Mouse (Mus musculus) liver, embryonic 15.5 days (tissue): Measurements from ENCODE around the gene Fut2. TPM values are rescaled to one million over a fixed set of nuclear protein-coding genes. Genes with fewer than 3 reads are reported as not detected.

Source experiments
- ATAC-seq: fragments of 200-750 bp; cut with Nextera tagmentation; 2 replicates; pipeline ENCODE4 v1.8.0; 2017; ENCODE audit warnings: moderate number of reproducible peaks, mild to moderate bottlenecking, moderate library complexity; ENCODE audit not compliant: insufficient read depth
- H3K27ac ChIP-seq: fragments of 300-500 bp; sonication (generic); replicated peaks from 2 replicates; pipeline ENCODE4 v1.5.1; 2015; ENCODE audit warnings: mild to moderate bottlenecking, inconsistent platforms
- H3K27me3 ChIP-seq: fragments of 300-500 bp; sonication (generic); 2 replicates; pipeline ENCODE4 v1.6.1; 2015; ENCODE audit warnings: mild to moderate bottlenecking, inconsistent platforms
- H3K36me3 ChIP-seq: fragments of 300-500 bp; sonication (generic); replicated peaks from 2 replicates; pipeline ENCODE4 v1.6.1; 2015; ENCODE audit warnings: moderate library complexity, mild to moderate bottlenecking, inconsistent platforms
- H3K4me1 ChIP-seq: fragments of 300-500 bp; sonication (generic); replicated peaks from 2 replicates; pipeline ENCODE4 v1.6.1; 2015; ENCODE audit warnings: inconsistent platforms
- H3K4me2 ChIP-seq: fragments of 300-500 bp; sonication (generic); 2 replicates; pipeline ENCODE4 v1.6.1; 2015; ENCODE audit warnings: moderate library complexity, mild to moderate bottlenecking, inconsistent platforms
- H3K4me3 ChIP-seq: fragments of 300-500 bp; sonication (generic); replicated peaks from 2 replicates; pipeline ENCODE4 v1.5.1; 2015; ENCODE audit warnings: mild to moderate bottlenecking, inconsistent platforms
- H3K9ac ChIP-seq: fragments of 300-500 bp; sonication (generic); 2 replicates; pipeline ENCODE4 v1.6.1; 2015; ENCODE audit warnings: moderate library complexity, mild to moderate bottlenecking, inconsistent platforms
- H3K9me3 ChIP-seq: fragments of 300-500 bp; sonication (generic); replicated peaks from 2 replicates; pipeline ENCODE4 v1.6.1; 2016; ENCODE audit warnings: inconsistent platforms
- WGBS: fragments of 180-500 bp; shearing (Covaris S2); methylation state at CpG from one replicate; pipeline ENCODE4 v1.1.7; 2015; ENCODE audit warnings: mixed read lengths; ENCODE audit not compliant: insufficient replicate concordance; 5-methylcytosine and 5-hydroxymethylcytosine counted together
- polyA plus RNA-seq: library from polyadenylated mRNA; unstranded; fragments of >200 nt; fragmentation: Nextera tagmentation; extraction: Ambion mirVana; gene quantifications from 2 replicates; pipeline ENCODE4 v1.2.1, GENCODE M21; 2015

Gene Fut2
- polyA plus RNA-seq, 1 experiment from 2014 or later, result not detected

- no peak overlapping the region for H3K27ac ChIP-seq
- 3% methylated on average over 28 of the region's 28 CpGs for WGBS
- peak; percentile 78 for ATAC-seq
Measured at GRCm38 (mm10) chr7:45643441-45644178, 22.6 kb downstream of the Fut2 start.

GRCm38 (mm10) chr7:45642503-45643255 lies 23.5 kb downstream of the Fut2 start:
- WGBS, result 38% methylated on average over 16 of the region's 16 CpGs
- Histone ChIP-seq H3K27me3 (peaks cover 28% of the 10 kb centered on the region), H3K36me3 (no peaks in the 10 kb centered on the region), H3K4me2 (peak overlapping the region; percentile 59), H3K27ac (no peak overlapping the region), H3K9ac (no peak overlapping the region), H3K4me3 (peak overlapping the region; percentile 45), H3K9me3 (no peaks in the 10 kb centered on the region), H3K4me1 (peaks cover 16% of the 10 kb centered on the region)
- no peak for ATAC-seq

More at GRCm38 (mm10) chr7:45643441-45644178, 22.6 kb downstream of the Fut2 start:
- Histone ChIP-seq H3K9me3 (no peaks in the 10 kb centered on the region), H3K4me2 (peak overlapping the region; percentile 59), H3K4me1 (peaks cover 16% of the 10 kb centered on the region), H3K9ac (no peak overlapping the region), H3K27me3 (peaks cover 28% of the 10 kb centered on the region), H3K4me3 (peak overlapping the region; percentile 45), H3K36me3 (no peaks in the 10 kb centered on the region)

GRCm38 (mm10) chr7:45642083-45642482 lies 24.1 kb downstream of the Fut2 start:
- Histone ChIP-seq H3K9me3 (no peaks in the 10 kb centered on the region), H3K4me1 (peaks cover 16% of the 10 kb centered on the region), H3K36me3 (no peaks in the 10 kb centered on the region), H3K4me3 (no peak overlapping the region), H3K27ac (no peak overlapping the region), H3K27me3 (peaks cover 28% of the 10 kb centered on the region), H3K4me2 (no peak overlapping the region), H3K9ac (no peak overlapping the region)
- 62% methylated on average over 5 of the region's 5 CpGs for WGBS
- ATAC-seq, result no peak

- no peak overlapping the region for H3K27ac ChIP-seq
Measured at GRCm38 (mm10) chr7:45641391-45642040, 24.7 kb downstream of the Fut2 start.

GRCm38 (mm10) chr7:45640191-45640957 lies 25.8 kb downstream of the Fut2 start:
- H3K9me3 ChIP-seq, result no peaks in the 10 kb centered on the region
- ATAC-seq, result no peak
- H3K4me3 ChIP-seq, result no peak overlapping the region
- no peak overlapping the region for H3K9ac ChIP-seq
- peaks cover 23% of the 10 kb centered on the region for H3K27me3 ChIP-seq
- peaks cover 16% of the 10 kb centered on the region for H3K4me1 ChIP-seq
- H3K36me3 ChIP-seq, result no peaks in the 10 kb centered on the region
- 67% methylated on average over 19 of the region's 19 CpGs for WGBS
- no peak overlapping the region for H3K4me2 ChIP-seq
- H3K27ac ChIP-seq, result no peak overlapping the region

More at GRCm38 (mm10) chr7:45641391-45642040, 24.7 kb downstream of the Fut2 start:
- peaks cover 16% of the 10 kb centered on the region for H3K4me1 ChIP-seq
- no peak overlapping the region for H3K4me3 ChIP-seq
- ATAC-seq, result no peak
- 64% methylated on average over 17 of the region's 17 CpGs for WGBS
- no peak overlapping the region for H3K4me2 ChIP-seq
- H3K36me3 ChIP-seq, result no peaks in the 10 kb centered on the region
- no peaks in the 10 kb centered on the region for H3K9me3 ChIP-seq
- peaks cover 28% of the 10 kb centered on the region for H3K27me3 ChIP-seq
- H3K9ac ChIP-seq, result no peak overlapping the region

- Histone ChIP-seq H3K9me3 (no peaks in the 10 kb centered on the region), H3K4me2 (no peak within 1 kb of the TSS), H3K9ac (no peak within 1 kb of the TSS), H3K4me3 (no peak within 1 kb of the TSS), H3K36me3 (no peaks in the 10 kb centered on the region), H3K27me3 (peaks cover 17% of the 10 kb centered on the region), H3K4me1 (peaks cover 16% of the 10 kb centered on the region), H3K27ac (no peak within 1 kb of the TSS)
- no peak for ATAC-seq
- WGBS, result 59% methylated on average over 19 of the region's 19 CpGs
Measured at GRCm38 (mm10) chr7:45639561-45640027, 26.6 kb downstream of the Fut2 start, which contains the start of gene Mamstr. Gene Mamstr, plus strand, starts transcription at chr7:45639977.

- H3K4me2 ChIP-seq, result peak overlapping the region; percentile 32
- peak; percentile 44 for ATAC-seq
- no peaks in the 10 kb centered on the region for H3K9me3 ChIP-seq
- H3K27ac ChIP-seq, result no peak overlapping the region
- H3K36me3 ChIP-seq, result no peaks in the 10 kb centered on the region
- H3K4me3 ChIP-seq, result no peak overlapping the region
- no peak overlapping the region for H3K9ac ChIP-seq
- H3K4me1 ChIP-seq, result peaks cover 11% of the 10 kb centered on the region
- 63% methylated on average over 29 of the region's 29 CpGs for WGBS
- peaks cover 9% of the 10 kb centered on the region; the same call in 1 of the 2 replicates for H3K27me3 ChIP-seq
Measured at GRCm38 (mm10) chr7:45638623-45639401, 27.4 kb downstream of the Fut2 start.

- 65% methylated on average over 6 of the region's 6 CpGs for WGBS
- Histone ChIP-seq H3K27ac (no peak overlapping the region), H3K36me3 (no peaks in the 10 kb centered on the region), H3K9me3 (no peaks in the 10 kb centered on the region), H3K9ac (no peak overlapping the region), H3K4me3 (no peak overlapping the region), H3K27me3 (peaks cover 8% of the 10 kb centered on the region; the same call in 1 of the 2 replicates), H3K4me1 (peaks cover 1% of the 10 kb centered on the region; the same call in 1 of the 2 replicates), H3K4me2 (no peak overlapping the region)
- no peak for ATAC-seq
Measured at GRCm38 (mm10) chr7:45637710-45638109, 28.5 kb downstream of the Fut2 start.

- Histone ChIP-seq H3K4me3 (no peak overlapping the region), H3K27ac (no peak overlapping the region), H3K4me1 (peaks cover 4% of the 10 kb centered on the region), H3K36me3 (no peaks in the 10 kb centered on the region), H3K27me3 (peaks cover 12% of the 10 kb centered on the region), H3K9me3 (no peaks in the 10 kb centered on the region), H3K9ac (no peak overlapping the region), H3K4me2 (no peak overlapping the region)
- ATAC-seq, result no peak
- 51% methylated on average over 15 of the region's 15 CpGs for WGBS
Measured at GRCm38 (mm10) chr7:45635711-45636688, 30.2 kb downstream of the Fut2 start.
